Mouse (Mus musculus) yolk sac, embryonic 10.5 days (tissue): Measurements from ENCODE around the gene Tmem212.

Experiments
- DNase-seq: peaks from one replicate; pipeline ENCODE4 v3.0.0-alpha.2; 2017; ENCODE audit warnings: low spot score

Gene Tmem212

GRCm38 (mm10) chr3:27899012-27899726 is 3.0 kb upstream of the Tmem212 start:
- DNase-seq = no peak

DNA sequence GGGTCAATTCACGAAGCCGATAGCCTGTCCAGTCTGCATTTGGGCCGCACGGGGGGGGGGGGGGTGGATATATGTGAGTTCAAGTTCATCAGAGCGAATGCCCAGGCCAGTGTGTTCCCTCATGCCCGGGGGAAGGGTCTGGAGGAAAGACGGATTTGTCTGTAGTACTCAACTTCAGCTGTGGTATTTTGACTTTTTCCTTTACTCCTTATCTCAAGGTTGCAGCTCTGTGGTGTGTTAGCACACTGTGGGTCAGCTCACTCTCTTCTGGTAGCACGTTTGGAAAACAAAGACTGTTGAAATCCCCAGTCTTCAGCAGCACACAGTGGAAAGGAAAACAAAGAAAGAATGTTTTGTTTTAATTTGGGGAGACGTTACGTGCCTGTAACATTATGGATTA is 2.0 kb upstream of the Tmem212 start:
- DNase-seq = no peak

GRCm38 (mm10) chr3:27886578-27886977 is 9.6 kb downstream of the Tmem212 start:
- DNase-seq = no peak

DNA sequence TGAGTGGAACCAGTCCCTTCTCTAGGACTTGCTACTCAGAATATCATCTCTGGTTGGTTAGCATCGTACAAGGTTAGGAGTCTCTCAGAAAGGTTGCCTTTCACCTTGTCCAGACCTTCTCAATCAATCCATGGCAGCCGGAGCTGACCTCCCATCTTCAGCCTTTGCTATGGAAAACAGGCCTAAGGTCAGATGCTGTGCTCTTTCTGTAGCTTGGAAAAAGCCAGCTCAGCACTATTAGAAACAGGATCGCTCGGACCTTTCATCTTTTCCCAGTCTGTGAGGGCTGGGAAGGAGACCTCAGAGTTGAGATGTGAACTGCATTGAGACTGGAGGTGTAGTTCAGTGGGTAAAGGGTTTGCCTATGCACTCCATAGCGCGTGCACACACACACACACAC is 10.6 kb downstream of the Tmem212 start:
- no peak for DNase-seq

DNA sequence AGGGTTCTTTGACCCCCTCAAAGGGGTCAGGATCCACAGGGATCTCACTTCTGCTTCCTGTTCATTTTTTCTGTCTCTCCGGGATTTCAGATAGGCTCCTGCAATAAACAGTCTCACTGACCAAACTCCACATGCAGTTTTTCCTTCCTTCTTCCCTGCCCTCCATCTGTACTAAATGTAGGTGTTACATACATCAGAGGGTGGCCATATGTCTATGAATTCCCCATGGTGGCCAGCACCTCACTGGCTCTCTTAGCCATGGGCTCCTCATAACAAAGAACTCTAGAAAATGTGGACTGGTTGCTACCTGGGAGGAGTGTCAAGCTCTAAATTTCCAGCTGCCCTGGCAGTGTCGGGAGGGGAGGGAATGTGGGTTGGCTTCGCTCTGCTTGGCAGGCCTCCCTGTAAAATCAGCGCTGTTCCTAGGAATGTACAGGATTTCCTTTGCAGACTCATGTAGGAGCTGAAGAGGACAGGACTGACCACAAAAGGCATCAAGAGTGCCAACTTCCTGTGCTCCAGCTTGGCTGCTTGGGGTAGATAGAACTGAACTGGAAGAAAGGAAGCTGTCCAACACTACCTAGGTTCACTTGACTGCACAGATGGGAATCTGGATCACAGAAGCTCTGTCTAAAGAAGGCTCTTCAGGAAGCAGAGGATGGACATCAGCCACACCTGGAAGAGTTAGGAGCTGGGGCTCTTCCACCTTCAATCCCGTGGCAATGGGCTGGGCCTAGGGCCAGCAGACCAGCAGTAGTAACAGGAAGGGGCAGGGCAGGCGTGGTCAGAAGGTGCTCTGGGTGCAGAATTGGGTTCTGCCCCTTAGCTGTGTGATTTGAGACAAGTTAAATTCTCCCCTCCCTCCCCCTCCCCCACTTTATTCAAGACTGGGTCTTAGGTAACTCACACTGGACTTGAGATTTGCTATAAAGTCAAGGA is 14.0 kb downstream of the Tmem212 start:
- DNase-seq = no peak

- DNase-seq = no peak
Observed at GRCm38 (mm10) chr3:27878854-27879610, 17.1 kb downstream of the Tmem212 start.

DNA sequence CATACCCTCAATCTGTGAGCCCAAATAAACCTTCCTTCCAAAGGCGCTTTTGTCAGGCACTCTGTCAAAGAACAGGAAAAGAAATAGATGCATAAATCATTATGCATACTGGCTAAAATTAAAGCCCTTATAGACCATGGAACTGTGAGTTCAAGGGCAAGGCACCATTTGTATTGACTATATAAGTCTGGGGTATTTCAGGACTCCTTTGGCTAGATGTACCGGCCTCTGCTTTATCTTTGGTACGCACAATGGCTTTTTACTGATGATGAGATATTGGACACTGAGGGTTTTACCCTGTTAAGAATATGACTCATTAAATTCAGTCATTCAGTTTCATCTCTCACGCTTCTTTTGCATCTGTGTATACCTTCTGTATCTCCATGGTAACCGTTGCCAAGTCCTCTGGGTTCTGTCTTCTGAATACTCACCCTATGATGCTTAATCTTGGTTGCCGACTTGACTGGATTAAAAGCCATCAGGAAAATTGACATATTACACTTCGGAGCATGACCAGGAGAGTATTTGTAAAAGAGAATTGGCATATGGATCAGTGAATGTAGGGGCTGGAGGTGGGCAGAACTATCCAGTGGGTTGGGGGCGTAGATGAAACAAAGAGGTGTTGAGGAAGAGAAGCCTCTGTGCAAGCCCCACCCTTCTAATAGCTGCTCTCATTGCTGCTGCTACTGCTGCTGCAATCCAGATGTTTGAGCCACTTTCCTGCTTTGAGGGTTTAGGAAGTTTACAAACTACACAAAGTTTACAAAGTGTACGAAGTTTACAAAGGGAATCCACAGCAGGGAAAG is 22.7 kb downstream of the Tmem212 start:
- DNase-seq = no peak

GRCm38 (mm10) chr3:27872429-27872828 is 23.7 kb downstream of the Tmem212 start:
- no peak for DNase-seq

DNA sequence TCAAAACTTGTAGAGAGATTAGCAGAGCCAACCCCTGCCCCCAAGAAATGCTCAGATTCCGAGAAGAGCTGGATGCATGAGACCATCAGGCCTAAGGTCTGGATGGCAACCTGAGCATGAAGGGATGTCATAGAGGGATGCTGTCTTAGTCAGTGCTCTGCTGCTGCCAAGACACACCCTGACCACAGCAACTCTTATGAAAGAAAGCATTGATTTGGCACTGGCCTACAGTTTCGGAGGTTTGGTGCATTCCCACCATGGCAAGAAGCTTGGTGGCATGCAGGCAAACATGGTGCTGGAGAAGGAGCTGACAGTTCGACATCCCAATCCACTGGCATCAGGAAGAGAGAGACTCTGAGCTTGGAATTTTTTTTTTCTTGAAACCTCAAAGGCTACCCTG is 24.3 kb downstream of the Tmem212 start:
- no peak for DNase-seq

GRCm38 (mm10) chr3:27871371-27871770 is 24.8 kb downstream of the Tmem212 start:
- no peak for DNase-seq

GRCm38 (mm10) chr3:27868681-27869080 is 27.5 kb downstream of the Tmem212 start:
- DNase-seq = no peak

- no peak for DNase-seq
Observed at GRCm38 (mm10) chr3:27867731-27868130, 28.4 kb downstream of the Tmem212 start.

DNA sequence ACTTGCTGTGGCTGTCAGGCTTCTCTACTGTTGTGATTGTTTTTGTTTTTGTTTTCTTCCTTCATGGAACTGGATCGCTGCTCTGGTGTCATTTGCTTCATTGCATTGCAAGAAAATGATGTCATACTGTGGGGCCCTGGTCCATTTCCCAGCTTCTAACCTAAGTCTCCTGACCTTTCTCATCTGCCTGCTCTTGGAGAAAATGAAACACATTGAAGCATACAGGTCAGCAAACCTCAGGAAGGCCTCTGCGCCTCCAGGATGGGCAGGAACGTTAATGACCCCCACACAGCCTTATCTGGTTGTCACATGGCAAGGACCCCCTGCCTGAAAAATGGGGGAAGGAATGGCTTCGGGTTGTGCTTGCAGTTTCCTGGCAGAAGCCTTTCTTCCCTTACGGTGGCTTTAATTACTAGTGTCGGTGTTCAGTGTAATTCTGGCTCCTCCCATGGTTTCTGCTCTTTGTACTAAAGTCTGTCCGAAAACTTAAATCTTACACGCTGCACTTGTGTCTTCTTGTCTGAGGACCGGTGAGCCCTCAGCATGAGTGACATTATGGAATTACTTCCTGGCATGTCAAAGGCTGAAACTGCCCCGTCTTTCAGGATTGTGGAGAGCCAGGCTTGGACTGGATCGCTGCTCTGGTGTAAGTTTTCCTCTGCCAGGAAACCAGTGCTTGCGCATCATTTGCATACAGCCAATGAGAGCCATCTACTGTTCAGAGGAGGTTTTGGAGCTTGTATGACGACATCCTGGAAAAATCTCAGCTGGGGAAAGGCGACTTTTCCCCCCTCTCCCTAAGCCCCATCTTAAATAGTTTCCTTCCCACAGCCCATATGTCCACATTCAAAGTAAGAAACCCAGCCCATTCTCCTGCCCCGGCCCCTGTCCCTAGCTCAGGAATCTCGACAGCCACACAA is 33.1 kb downstream of the Tmem212 start:
- peak; percentile 85 for DNase-seq

DNA sequence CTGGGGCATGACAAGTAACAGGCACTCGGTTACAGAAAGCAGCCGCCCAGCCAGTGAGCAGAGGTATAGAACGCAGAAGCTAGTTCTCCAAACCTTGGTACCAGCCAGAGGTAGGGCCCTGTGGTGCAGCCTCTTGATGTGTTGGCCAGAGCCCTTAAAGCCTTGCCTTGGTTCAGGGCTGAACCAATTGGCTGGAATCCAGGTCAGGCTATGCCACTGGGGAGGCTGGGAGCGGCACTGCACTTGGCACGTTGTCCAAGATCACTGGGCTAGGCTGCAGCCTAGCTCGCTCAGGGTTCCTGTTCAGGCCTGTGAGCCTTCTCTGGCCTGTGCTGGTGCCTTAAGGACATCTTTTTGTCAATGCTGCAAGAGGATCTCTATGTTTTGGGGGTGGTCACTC is 34.6 kb downstream of the Tmem212 start:
- DNase-seq = no peak

DNA sequence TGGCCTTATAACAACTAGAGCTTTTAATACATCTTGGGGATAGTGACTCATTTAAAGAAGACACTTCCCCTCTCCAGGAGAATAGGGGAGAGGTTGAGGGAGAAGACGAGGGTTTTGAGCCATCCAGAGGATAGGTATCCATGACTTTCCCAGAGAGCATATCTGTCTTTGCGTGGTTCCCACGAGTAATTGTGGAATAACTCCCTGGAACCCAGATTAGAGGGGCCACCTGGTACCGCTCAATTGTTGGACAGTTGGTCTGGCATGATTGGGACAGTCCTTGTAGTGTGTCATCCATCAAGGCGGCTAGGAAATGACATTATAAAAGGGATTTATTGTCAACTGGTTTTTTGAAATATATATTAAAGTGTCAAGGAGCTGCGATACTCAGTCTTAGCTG is 35.1 kb downstream of the Tmem212 start:
- no peak for DNase-seq

- peak; percentile 66 for DNase-seq
Observed at GRCm38 (mm10) chr3:27859161-27859561, 37.0 kb downstream of the Tmem212 start.

GRCm38 (mm10) chr3:27858441-27859115 is 37.6 kb downstream of the Tmem212 start:
- DNase-seq = no peak

DNA sequence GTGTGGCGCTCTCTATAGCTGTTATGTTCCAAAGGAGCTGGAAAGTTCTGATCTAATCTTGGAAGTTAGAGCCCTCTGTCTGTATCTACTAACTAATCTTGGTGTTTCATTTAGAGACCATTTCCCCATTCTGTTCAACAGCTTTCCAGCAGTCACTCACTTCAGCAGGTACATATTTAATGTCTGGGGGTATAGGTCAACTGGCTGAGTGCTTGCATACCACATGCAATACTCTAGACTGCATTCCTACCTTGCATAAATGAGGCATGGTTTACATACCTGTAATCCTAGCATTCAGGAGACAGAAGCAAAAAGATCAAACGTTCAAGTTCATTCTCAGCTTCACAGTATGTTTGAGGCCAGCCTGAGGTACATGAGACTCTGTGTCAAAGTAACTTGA is 39.9 kb downstream of the Tmem212 start:
- no peak for DNase-seq

DNA sequence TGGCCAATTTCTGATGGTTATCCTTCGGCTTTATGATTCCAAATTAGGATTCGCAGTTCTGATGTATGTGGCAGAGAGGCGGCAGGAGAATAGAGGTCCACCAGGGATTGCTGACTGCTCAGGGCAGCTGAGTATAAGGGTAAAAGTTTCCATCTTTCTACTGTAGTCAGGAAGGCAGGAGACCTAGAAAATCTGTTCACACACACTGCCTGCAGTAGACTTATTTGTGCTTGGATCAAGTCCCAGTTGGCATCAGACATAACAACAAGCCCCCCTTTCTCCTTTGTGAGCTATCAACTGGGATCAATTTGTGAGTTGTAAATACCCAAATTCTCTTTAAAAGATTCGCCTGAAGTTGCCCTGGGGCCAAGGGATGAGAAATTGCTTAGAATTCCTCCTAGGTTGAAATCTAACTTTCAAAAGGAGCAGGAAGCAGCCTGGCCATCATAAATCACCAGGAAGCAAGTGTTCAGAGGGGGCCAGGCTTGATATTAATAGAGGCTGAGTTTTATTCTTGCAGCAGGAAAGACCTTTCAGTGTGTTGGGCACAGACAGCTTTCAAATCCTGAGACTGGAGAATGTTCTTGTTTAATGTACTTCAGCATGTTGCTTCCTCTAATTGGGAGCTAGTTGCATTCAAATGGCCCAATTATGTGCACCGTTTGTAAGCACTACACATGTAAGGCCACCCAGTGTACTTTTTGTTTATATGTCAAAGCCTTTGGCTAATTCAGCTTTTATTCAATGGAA is 41.6 kb downstream of the Tmem212 start:
- DNase-seq = no peak
